Mouse (Mus musculus) spleen, embryonic (tissue): ENCODE data around the gene Clint1.

ENCODE experiments used
- CTCF ChIA-PET: fragments of 350-600 bp; sonication (Branson Sonifier 250); formaldehyde crosslinking; loops from one replicate; lab custom pipeline; 2022; lab: Charles Lee

Clint1 gene

GRCm38 (mm10) chr11:45847548-45847947 is 4.3 kb upstream of the Clint1 start:
- CTCF ChIA-PET = no interaction called here

GRCm38 (mm10) chr11:45848253-45848652 is 3.6 kb upstream of the Clint1 start:
- CTCF ChIA-PET = no interaction called here

- CTCF ChIA-PET = no interaction called here
Measured at GRCm38 (mm10) chr11:45849203-45849602, 2.6 kb upstream of the Clint1 start.

- CTCF ChIA-PET = no interaction called here
Measured at GRCm38 (mm10) chr11:45849859-45850258, 2.0 kb upstream of the Clint1 start.

- CTCF ChIA-PET = interaction anchor here (0.6 kb wide), 1 partner anchor 41 kb away, joined by 3 read pairs; no protein-coding TSS in a partner anchor
Measured at GRCm38 (mm10) chr11:45850317-45850716, 1.5 kb upstream of the Clint1 start.

GRCm38 (mm10) chr11:45852124-45852994 is 508 bp downstream of the Clint1 start:
- CTCF ChIA-PET = no interaction called here

GRCm38 (mm10) chr11:45852995-45853317 is 1.1 kb downstream of the Clint1 start:
- CTCF ChIA-PET = interaction anchor here (1.6 kb wide), 1 partner anchor 10 kb away, joined by 3 read pairs; no protein-coding TSS in a partner anchor

GRCm38 (mm10) chr11:45853916-45854315 is 2.1 kb downstream of the Clint1 start:
- CTCF ChIA-PET = interaction anchor here (0.7 to 1.6 kb wide), 3 partner anchors 9 to 42 kb away, joined by 3 to 4 read pairs (median 4); no protein-coding TSS in a partner anchor

- CTCF ChIA-PET = interaction anchor here (0.6 to 1.6 kb wide), 2 partner anchors 9 to 25 kb away, joined by 3 to 4 read pairs; no protein-coding TSS in a partner anchor
Measured at GRCm38 (mm10) chr11:45854381-45854780, 2.5 kb downstream of the Clint1 start.

GRCm38 (mm10) chr11:45855407-45856148 is 3.7 kb downstream of the Clint1 start:
- CTCF ChIA-PET = interaction anchor here (0.5 kb wide), 1 partner anchor 25 kb away, joined by 4 read pairs; no protein-coding TSS in a partner anchor

GRCm38 (mm10) chr11:45856149-45856516 is 4.3 kb downstream of the Clint1 start:
- CTCF ChIA-PET = interaction anchor here (1.6 kb wide), 1 partner anchor 35 kb away, joined by 3 read pairs; no protein-coding TSS in a partner anchor

- CTCF ChIA-PET = no interaction called here
Measured at GRCm38 (mm10) chr11:45861334-45861733, 9.5 kb downstream of the Clint1 start.

GRCm38 (mm10) chr11:45864409-45864808 is 12.6 kb downstream of the Clint1 start:
- CTCF ChIA-PET = no interaction called here

GRCm38 (mm10) chr11:45865861-45866260 is 14.0 kb downstream of the Clint1 start:
- CTCF ChIA-PET = no interaction called here

- CTCF ChIA-PET = no interaction called here
Measured at GRCm38 (mm10) chr11:45866534-45866933, 14.7 kb downstream of the Clint1 start.

GRCm38 (mm10) chr11:45873666-45874065 is 21.8 kb downstream of the Clint1 start:
- CTCF ChIA-PET = interaction anchor here (1.5 kb wide), 1 partner anchor 10 kb away, joined by 3 read pairs; no protein-coding TSS in a partner anchor

GRCm38 (mm10) chr11:45874251-45874650 is 22.4 kb downstream of the Clint1 start:
- CTCF ChIA-PET = interaction anchor here (1.5 kb wide), 1 partner anchor 9 kb away, joined by 3 read pairs; no protein-coding TSS in a partner anchor

GRCm38 (mm10) chr11:45875351-45875935 is 23.6 kb downstream of the Clint1 start:
- CTCF ChIA-PET = no interaction called here

- CTCF ChIA-PET = no interaction called here
Measured at GRCm38 (mm10) chr11:45876036-45876435, 24.2 kb downstream of the Clint1 start.

- CTCF ChIA-PET = interaction anchor here (0.7 kb wide), 1 partner anchor 25 kb away, joined by 4 read pairs; no protein-coding TSS in a partner anchor
Measured at GRCm38 (mm10) chr11:45879366-45879765, 27.5 kb downstream of the Clint1 start.

GRCm38 (mm10) chr11:45881026-45881682 is 29.3 kb downstream of the Clint1 start:
- CTCF ChIA-PET = interaction anchor here (0.7 to 1.0 kb wide), 3 partner anchors 9 to 1491 kb away, joined by 3 to 11 read pairs (median 3); no protein-coding TSS in a partner anchor
